Mouse (Mus musculus) layer of hippocampus, adult 18-20 months (tissue): ENCODE data around the gene Kcna10. TPM values are rescaled to one million over a fixed set of nuclear protein-coding genes. Genes with fewer than 3 reads are reported as not detected.

Source experiments
- DNase-seq, 2 experiments: peaks; one replicate each; pipeline ENCODE4 v3.0.0; 2022; ENCODE audit warnings: low spot score in 2 of 2
- long read RNA-seq: library from polyadenylated mRNA; stranded (forward); transcript quantifications from one replicate; pipeline ENCODE4 v2.0.0, GENCODE M21; 2021
- total RNA-seq, 2 experiments: library from RNA; stranded (reverse); gene quantifications; 2 replicates each; pipeline ENCODE4 v1.2.3; 2021

Kcna10 gene
- total RNA-seq, result not detected
- long read RNA-seq, result 0 reads

- DNase-seq, result no peak
Observed at GRCm38 (mm10) chr3:107182756-107183155, at the start of gene Kcna10. TSS of gene Kcna10 (plus strand) at chr3:107183056.

GRCm38 (mm10) chr3:107134457-107134856, 48.4 kb upstream of the Kcna10 start:
- DNase-seq, result no peak

GRCm38 (mm10) chr3:107147126-107147525, 35.7 kb upstream of the Kcna10 start:
- no peak for DNase-seq

- peak in 1 of 2 experiments; percentile 37 for DNase-seq
Observed at GRCm38 (mm10) chr3:107149006-107149405, 33.9 kb upstream of the Kcna10 start.

- no peak for DNase-seq
Observed at GRCm38 (mm10) chr3:107150469-107150868, 32.4 kb upstream of the Kcna10 start.

- DNase-seq, result peak in 1 of 2 experiments; percentile 46
Observed at GRCm38 (mm10) chr3:107150872-107151540, 31.9 kb upstream of the Kcna10 start.

GRCm38 (mm10) chr3:107153772-107154655, 28.8 kb upstream of the Kcna10 start:
- no peak for DNase-seq

GRCm38 (mm10) chr3:107158856-107159255, 24.0 kb upstream of the Kcna10 start:
- peak; percentile 23 to 39 for DNase-seq

GRCm38 (mm10) chr3:107159418-107159817, 23.4 kb upstream of the Kcna10 start:
- DNase-seq, result peak in 1 of 2 experiments; percentile 51

- DNase-seq, result peak; percentile 7 to 43
Observed at GRCm38 (mm10) chr3:107159859-107160324, 23.0 kb upstream of the Kcna10 start.

GRCm38 (mm10) chr3:107162741-107163140, 20.1 kb upstream of the Kcna10 start:
- DNase-seq, result no peak

- peak in 1 of 2 experiments; percentile 66 for DNase-seq
Observed at GRCm38 (mm10) chr3:107169552-107169951, 13.3 kb upstream of the Kcna10 start.

GRCm38 (mm10) chr3:107171964-107172363, 10.9 kb upstream of the Kcna10 start:
- no peak for DNase-seq

- no peak for DNase-seq
Observed at GRCm38 (mm10) chr3:107172556-107172955, 10.3 kb upstream of the Kcna10 start.

GRCm38 (mm10) chr3:107175486-107175885, 7.4 kb upstream of the Kcna10 start:
- DNase-seq, result peak in 1 of 2 experiments; percentile 39

- no peak for DNase-seq
Observed at GRCm38 (mm10) chr3:107176501-107176900, 6.4 kb upstream of the Kcna10 start.

- DNase-seq, result no peak
Observed at GRCm38 (mm10) chr3:107180860-107181259, 2.0 kb upstream of the Kcna10 start.

- no peak for DNase-seq
Observed at GRCm38 (mm10) chr3:107183178-107183577, 322 bp downstream of the Kcna10 start.

GRCm38 (mm10) chr3:107185597-107185996, 2.7 kb downstream of the Kcna10 start:
- DNase-seq, result no peak

- DNase-seq, result no peak
Observed at GRCm38 (mm10) chr3:107187022-107187421, 4.2 kb downstream of the Kcna10 start.

GRCm38 (mm10) chr3:107188226-107188899, 5.5 kb downstream of the Kcna10 start:
- DNase-seq, result peak; percentile 52 to 86
